Mouse (Mus musculus) midbrain, embryonic 13.5 days (tissue): ENCODE measurements at regions not wholly inside any gene's neighbourhood (a gene's known extent, or its start where the extent isn't known, plus 50 kb on each side); places are given as distances from the start of the nearest gene placed in this dataset.

ENCODE experiments used
- ATAC-seq: fragments of 200-750 bp; cut with Nextera tagmentation; 2 replicates; pipeline ENCODE4 v1.8.0; 2017; ENCODE audit warnings: mild to moderate bottlenecking, moderate TSS enrichment, moderate library complexity
- H3K27ac ChIP-seq: fragments of 300-500 bp; sonication (generic); 2 replicates; pipeline ENCODE4 v1.5.1; 2015; ENCODE audit warnings: inconsistent platforms, mild to moderate bottlenecking, moderate library complexity
- H3K27me3 ChIP-seq: fragments of 300-500 bp; sonication (generic); 2 replicates; pipeline ENCODE4 v1.6.1; 2015; ENCODE audit warnings: mild to moderate bottlenecking, inconsistent platforms
- H3K36me3 ChIP-seq: fragments of 300-500 bp; sonication (generic); 2 replicates; pipeline ENCODE4 v1.6.1; 2015; ENCODE audit warnings: mild to moderate bottlenecking, inconsistent platforms
- H3K4me1 ChIP-seq: fragments of 300-500 bp; sonication (generic); replicated peaks from 2 replicates; pipeline ENCODE4 v1.6.1; 2015; ENCODE audit warnings: inconsistent platforms
- H3K4me2 ChIP-seq: fragments of 300-500 bp; sonication (generic); replicated peaks from 2 replicates; pipeline ENCODE4 v1.6.1; 2015; ENCODE audit warnings: moderate library complexity, mild to moderate bottlenecking, inconsistent platforms
- H3K4me3 ChIP-seq: fragments of 300-500 bp; sonication (generic); replicated peaks from 2 replicates; pipeline ENCODE4 v1.5.1; 2015; ENCODE audit warnings: mild to moderate bottlenecking, inconsistent platforms
- H3K9ac ChIP-seq: fragments of 300-500 bp; sonication (generic); replicated peaks from 2 replicates; pipeline ENCODE4 v1.6.1; 2015; ENCODE audit warnings: mild to moderate bottlenecking, inconsistent platforms
- H3K9me3 ChIP-seq: fragments of 300-500 bp; sonication (generic); 2 replicates; pipeline ENCODE4 v1.6.1; 2016; ENCODE audit warnings: mild to moderate bottlenecking, inconsistent platforms
- WGBS: fragments of 180-500 bp; shearing (Covaris S2); methylation state at CpG from one replicate; pipeline ENCODE4 v1.1.7; 2015; 5-methylcytosine and 5-hydroxymethylcytosine counted together

GRCm38 (mm10) chr11:19341379-19341778 is 322.6 kb upstream of the Meis1 start:
- ATAC-seq = no peak
- Histone ChIP-seq H3K27me3 (no peaks in the 10 kb centered on the region), H3K27ac (no peak overlapping the region)

DNA sequence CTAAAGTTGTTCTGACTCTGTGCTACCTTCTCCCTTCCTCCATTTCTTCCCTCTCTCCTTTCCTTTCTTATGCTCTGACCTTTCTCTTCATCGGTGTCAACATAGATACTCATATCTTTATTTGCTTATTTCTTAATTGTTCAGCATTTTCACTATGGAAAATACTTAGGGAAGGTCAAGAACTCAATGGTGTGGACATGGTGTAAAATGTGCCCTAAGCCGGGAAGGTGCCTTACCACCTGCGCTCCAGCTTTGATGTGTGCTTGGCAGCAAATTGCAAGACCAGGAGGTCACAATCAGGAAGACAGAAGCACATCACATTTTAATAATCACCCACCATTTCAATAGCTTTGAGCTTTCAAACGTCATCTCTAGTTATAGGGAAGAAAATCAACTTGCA is 324.0 kb upstream of the Meis1 start:
- H3K27me3 ChIP-seq = no peaks in the 10 kb centered on the region
- H3K4me3 ChIP-seq = no peak overlapping the region
- no peak overlapping the region for H3K27ac ChIP-seq
- H3K9me3 ChIP-seq = no peaks in the 10 kb centered on the region
- H3K4me2 ChIP-seq = no peak overlapping the region
- no peak overlapping the region for H3K9ac ChIP-seq
- 84% methylated on average over 4 of the region's 4 CpGs for WGBS
- no peaks in the 10 kb centered on the region for H3K4me1 ChIP-seq
- no peak for ATAC-seq
- H3K36me3 ChIP-seq = no peaks in the 10 kb centered on the region

More at GRCm38 (mm10) chr11:19341379-19341778, 322.6 kb upstream of the Meis1 start:
- 53% methylated on average over 3 of the region's 3 CpGs for WGBS
- Histone ChIP-seq H3K4me2 (no peak overlapping the region), H3K4me1 (no peaks in the 10 kb centered on the region), H3K4me3 (no peak overlapping the region), H3K9me3 (no peaks in the 10 kb centered on the region), H3K9ac (no peak overlapping the region), H3K36me3 (no peaks in the 10 kb centered on the region)

- H3K4me1 ChIP-seq = peaks cover 9% of the 10 kb centered on the region; the same call in 1 of the 2 replicates
- no peaks in the 10 kb centered on the region for H3K9me3 ChIP-seq
- H3K9ac ChIP-seq = no peak overlapping the region
- no peak overlapping the region for H3K27ac ChIP-seq
- WGBS = 90% methylated on average over 3 of the region's 3 CpGs
- no peak overlapping the region for H3K4me2 ChIP-seq
- no peak for ATAC-seq
- H3K4me3 ChIP-seq = no peak overlapping the region
- H3K27me3 ChIP-seq = no peaks in the 10 kb centered on the region
- H3K36me3 ChIP-seq = no peaks in the 10 kb centered on the region
These were observed 327.6 kb upstream of the Meis1 start for GRCm38 (mm10) chr11:19346276-19346826.

DNA sequence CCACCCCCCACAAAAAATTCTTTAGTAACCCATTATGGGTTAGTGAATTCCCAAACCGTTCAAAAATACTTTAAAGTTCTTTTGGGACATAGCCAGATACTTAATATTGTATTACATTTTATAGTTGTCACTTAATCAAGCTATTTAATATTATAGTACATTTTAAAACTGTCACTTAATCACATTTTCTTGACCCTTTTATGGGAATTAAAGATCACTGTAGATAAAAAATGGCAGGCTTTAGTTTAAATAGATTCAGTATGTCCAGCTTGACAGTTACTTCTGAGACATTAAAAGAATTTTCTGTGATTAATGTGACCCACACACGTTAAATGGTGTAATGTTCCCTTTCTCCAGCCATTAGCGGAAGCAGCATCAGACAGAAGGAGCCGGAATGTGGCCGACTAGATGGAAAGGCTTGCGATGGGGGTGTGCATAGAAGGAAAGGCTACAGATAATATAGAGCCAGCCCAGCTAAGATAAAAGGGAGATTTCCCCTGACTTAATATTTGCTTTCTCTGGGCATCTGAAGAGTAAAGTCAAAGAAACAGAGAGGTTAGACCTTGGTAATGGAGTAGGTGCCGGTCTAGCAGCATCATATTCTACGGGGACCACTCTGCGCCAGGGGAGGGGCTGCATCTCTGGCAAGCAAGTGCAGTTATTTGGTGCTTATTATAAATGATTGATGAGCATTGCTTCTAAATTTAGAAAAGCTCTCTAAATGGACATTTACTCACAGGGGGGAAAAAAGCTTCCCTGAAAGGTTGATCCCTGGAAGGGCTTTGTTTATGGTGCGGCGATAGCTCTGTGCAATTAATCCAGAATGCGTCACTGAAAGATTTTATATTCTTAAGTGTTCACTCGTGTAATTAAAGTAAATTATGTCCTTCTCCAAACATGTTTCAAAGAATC is 331.8 kb upstream of the Meis1 start:
- H3K27ac ChIP-seq = no peak overlapping the region
- no peaks in the 10 kb centered on the region for H3K9me3 ChIP-seq
- 56% methylated on average over 13 of the region's 13 CpGs for WGBS
- ATAC-seq = peak; percentile 69
- no peaks in the 10 kb centered on the region for H3K27me3 ChIP-seq
- H3K4me3 ChIP-seq = no peak overlapping the region; the same call in 1 of the 2 replicates
- H3K4me2 ChIP-seq = peak overlapping the region; percentile 25
- peaks cover 15% of the 10 kb centered on the region for H3K4me1 ChIP-seq
- H3K9ac ChIP-seq = 0 out of 2 replicates have a peak overlapping the region, but pooled peaks have one; percentile 1
- no peaks in the 10 kb centered on the region for H3K36me3 ChIP-seq

GRCm38 (mm10) chr11:19351243-19351787 is 332.5 kb upstream of the Meis1 start:
- Histone ChIP-seq H3K27ac (no peak overlapping the region), H3K9me3 (no peaks in the 10 kb centered on the region), H3K4me2 (peak overlapping the region; percentile 25), H3K4me1 (peaks cover 15% of the 10 kb centered on the region), H3K27me3 (no peaks in the 10 kb centered on the region), H3K9ac (no peak overlapping the region), H3K36me3 (no peaks in the 10 kb centered on the region), H3K4me3 (no peak overlapping the region; the same call in 1 of the 2 replicates)
- 22% methylated on average over 7 of the region's 7 CpGs for WGBS
- ATAC-seq = peak; percentile 49; the same call in 1 of the 2 replicates

DNA sequence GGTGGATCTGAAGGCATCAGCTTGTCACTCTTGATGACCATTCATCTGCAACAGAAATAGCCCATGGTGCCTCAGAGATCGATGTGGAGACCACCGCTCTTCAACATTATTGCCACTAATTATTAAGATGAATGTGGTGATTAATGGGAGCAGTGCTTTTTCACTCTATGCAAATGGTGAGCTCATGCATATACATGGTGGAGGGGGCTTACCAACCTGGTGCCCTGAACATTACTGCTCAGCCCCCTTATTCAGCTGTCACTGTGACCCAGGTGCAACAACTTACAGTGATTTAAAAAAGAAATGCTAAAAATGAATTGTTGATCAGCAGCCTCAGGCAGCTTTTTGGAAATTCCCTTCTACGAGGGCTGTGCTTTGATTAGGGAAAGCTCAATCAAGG is 334.9 kb upstream of the Meis1 start:
- Histone ChIP-seq H3K4me3 (no peak overlapping the region), H3K36me3 (no peaks in the 10 kb centered on the region), H3K4me1 (peaks cover 15% of the 10 kb centered on the region), H3K9me3 (no peaks in the 10 kb centered on the region), H3K27me3 (no peaks in the 10 kb centered on the region), H3K9ac (no peak overlapping the region), H3K27ac (no peak overlapping the region), H3K4me2 (no peak overlapping the region)
- 56% methylated on average over 3 of the region's 3 CpGs for WGBS
- no peak for ATAC-seq

DNA sequence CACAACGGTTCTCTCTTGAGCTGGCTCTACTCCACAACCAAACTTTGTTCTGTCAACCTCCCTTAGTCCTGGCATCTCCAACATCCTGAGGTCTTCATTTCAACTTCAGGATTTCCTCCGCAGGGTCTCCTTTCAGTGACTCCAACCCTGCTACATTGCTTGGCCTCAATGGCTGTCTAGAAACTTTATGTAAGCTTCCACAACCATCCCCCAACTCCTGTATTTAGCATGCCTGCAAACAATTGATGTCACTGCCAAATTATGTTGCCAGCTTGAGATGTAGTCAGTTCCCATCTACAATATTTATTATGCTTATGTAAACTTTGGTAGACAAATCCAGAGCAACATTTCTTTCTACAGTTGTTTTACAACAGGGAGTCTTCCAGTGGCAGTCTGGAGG is 336.4 kb upstream of the Meis1 start:
- Histone ChIP-seq H3K9ac (no peak overlapping the region), H3K9me3 (no peaks in the 10 kb centered on the region), H3K4me1 (peaks cover 15% of the 10 kb centered on the region), H3K4me2 (no peak overlapping the region), H3K27me3 (no peaks in the 10 kb centered on the region), H3K36me3 (no peaks in the 10 kb centered on the region), H3K27ac (no peak overlapping the region), H3K4me3 (no peak overlapping the region)
- WGBS = 82% methylated on average over 2 of the region's 2 CpGs
- ATAC-seq = no peak

- Histone ChIP-seq H3K4me3 (no peak overlapping the region), H3K36me3 (no peaks in the 10 kb centered on the region), H3K4me1 (peaks cover 8% of the 10 kb centered on the region), H3K27ac (no peak overlapping the region), H3K9me3 (no peaks in the 10 kb centered on the region), H3K27me3 (no peaks in the 10 kb centered on the region), H3K9ac (no peak overlapping the region), H3K4me2 (no peak overlapping the region)
- ATAC-seq = no peak
- 69% methylated on average over 2 of the region's 2 CpGs for WGBS
These were observed 337.4 kb upstream of the Meis1 start for GRCm38 (mm10) chr11:19356151-19356550.

DNA sequence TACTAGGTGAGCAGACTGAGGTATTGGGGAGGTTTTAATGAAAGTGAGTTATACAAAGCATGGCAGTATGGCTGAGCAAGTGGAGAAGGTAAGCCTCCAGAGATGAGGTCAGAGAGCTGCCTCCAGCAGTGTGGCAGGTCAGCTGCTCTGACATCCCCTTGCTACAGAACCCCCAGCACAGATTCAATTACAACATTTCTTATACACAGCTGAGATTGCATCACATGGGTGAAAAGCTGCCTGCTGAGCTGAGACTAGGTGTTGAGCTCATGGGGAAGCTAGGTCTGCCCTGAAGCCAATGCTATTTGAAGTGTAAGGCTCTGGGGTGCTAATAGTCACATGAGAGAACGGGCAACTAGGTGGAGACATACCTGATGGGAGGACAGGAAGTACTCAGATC is 350.4 kb upstream of the Meis1 start:
- Histone ChIP-seq H3K27me3 (no peaks in the 10 kb centered on the region), H3K36me3 (no peaks in the 10 kb centered on the region), H3K9me3 (no peaks in the 10 kb centered on the region), H3K4me2 (no peak overlapping the region), H3K27ac (no peak overlapping the region), H3K4me1 (no peaks in the 10 kb centered on the region), H3K9ac (no peak overlapping the region), H3K4me3 (no peak overlapping the region)
- WGBS = 81% methylated on average over 1 of the region's 1 CpGs
- no peak for ATAC-seq

- Histone ChIP-seq H3K4me2 (no peak overlapping the region), H3K4me1 (no peaks in the 10 kb centered on the region), H3K9me3 (no peaks in the 10 kb centered on the region), H3K27me3 (no peaks in the 10 kb centered on the region), H3K4me3 (no peak overlapping the region), H3K27ac (no peak overlapping the region), H3K9ac (no peak overlapping the region), H3K36me3 (no peaks in the 10 kb centered on the region)
- WGBS = 78% methylated on average over 5 of the region's 5 CpGs
- no peak for ATAC-seq
These were observed 354.7 kb upstream of the Meis1 start for GRCm38 (mm10) chr11:19373476-19373875.

- H3K9me3 ChIP-seq = no peaks in the 10 kb centered on the region
- H3K27me3 ChIP-seq = no peaks in the 10 kb centered on the region
- H3K36me3 ChIP-seq = no peaks in the 10 kb centered on the region
- H3K9ac ChIP-seq = no peak overlapping the region
- H3K4me3 ChIP-seq = no peak overlapping the region
- H3K4me1 ChIP-seq = no peaks in the 10 kb centered on the region
- H3K27ac ChIP-seq = no peak overlapping the region
- no peak overlapping the region for H3K4me2 ChIP-seq
- ATAC-seq = no peak
- WGBS = 79% methylated on average over 2 of the region's 2 CpGs
These were observed 362.1 kb upstream of the Meis1 start for GRCm38 (mm10) chr11:19380935-19381334.

DNA sequence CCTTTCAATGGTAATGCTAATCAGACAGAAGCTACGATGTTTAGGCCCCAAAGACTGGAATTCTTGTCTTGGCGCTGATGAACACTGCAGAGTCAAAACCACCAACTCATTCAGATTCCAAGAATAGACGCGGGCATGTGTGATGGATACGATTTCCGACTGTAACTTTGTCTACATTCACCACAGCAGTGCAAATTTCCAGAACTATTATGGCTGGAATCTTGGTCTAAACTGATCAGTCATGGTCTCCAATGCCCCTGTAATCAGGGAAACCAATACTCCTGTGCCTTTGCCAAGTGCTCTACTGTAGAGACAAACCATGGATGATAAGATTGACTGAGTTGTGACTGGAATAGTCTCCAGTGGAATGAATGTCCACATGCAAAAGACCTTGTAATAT is 370.4 kb upstream of the Meis1 start:
- H3K4me1 ChIP-seq = no peaks in the 10 kb centered on the region
- H3K9me3 ChIP-seq = no peaks in the 10 kb centered on the region
- WGBS = 91% methylated on average over 6 of the region's 6 CpGs
- no peak overlapping the region for H3K4me2 ChIP-seq
- H3K36me3 ChIP-seq = no peaks in the 10 kb centered on the region
- H3K4me3 ChIP-seq = no peak overlapping the region
- no peaks in the 10 kb centered on the region for H3K27me3 ChIP-seq
- no peak for ATAC-seq
- no peak overlapping the region for H3K27ac ChIP-seq
- no peak overlapping the region for H3K9ac ChIP-seq
